In the genomic region with DNA sequence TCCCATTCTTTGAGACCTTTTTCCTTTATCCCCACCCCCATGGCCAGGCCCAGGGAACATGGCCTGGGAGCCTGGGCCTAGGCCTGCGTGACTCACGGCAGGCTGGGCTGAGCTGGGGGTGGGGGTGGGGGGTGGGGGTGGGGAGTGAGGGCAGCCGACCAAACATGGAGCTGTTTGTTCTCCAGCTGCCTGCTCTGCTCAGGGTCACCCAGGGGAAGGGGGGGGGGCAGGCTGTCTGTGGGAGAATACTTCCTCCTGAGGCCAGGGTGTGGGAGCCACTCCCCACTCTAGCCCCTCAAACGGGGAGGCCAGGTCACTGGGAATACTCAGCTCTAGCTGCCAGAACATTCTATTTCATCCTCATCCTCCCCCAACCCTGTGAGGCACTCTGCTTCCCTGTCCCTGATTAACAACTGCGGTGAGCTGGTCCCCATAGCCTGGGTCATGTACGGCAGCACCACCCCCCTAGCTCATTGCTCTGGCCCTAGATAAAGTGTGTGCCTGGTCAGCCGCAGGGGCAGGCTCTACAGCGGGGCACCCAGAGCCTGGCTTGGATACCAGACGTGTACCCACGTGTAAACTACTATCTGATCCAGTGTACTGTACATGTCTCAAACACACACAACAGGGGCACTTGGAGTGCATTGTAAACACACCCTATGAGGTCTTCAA, we compare ENCODE assay signal across 10 mouse cellular contexts. TPM values are rescaled to one million over a fixed set of nuclear protein-coding genes. Genes with fewer than 3 reads are reported as not detected.
DNase-seq lines count a peak whose midpoint lies in the region; ATAC-seq and TF ChIP-seq lines count a peak whose summit lies in the region.
"Had no signal": no experiment of that assay in that cellular context is flagged by ENCODE, and none has a peak within 500 bp of the region (broad histone marks: within the 10 kb centered on the region; RNA-seq: fewer than 3 reads in every experiment).

No protein-coding gene starts in this region.

- WGBS in heart, embryonic 10.5 days = 7% methylated on average over 9 of the region's 10 CpGs
- WGBS in embryonic facial prominence, embryonic 12.5 days = 13% methylated on average over 10 of the region's 10 CpGs
- WGBS in hindbrain, embryonic 16.5 days = 10% methylated on average over 10 of the region's 10 CpGs
- WGBS in midbrain, postnatal 0 days = 10% methylated on average over 9 of the region's 10 CpGs

- peak overlapping the region; percentile 88 for H3K27ac ChIP-seq in heart, embryonic 10.5 days
- 0 out of 2 replicates have a peak overlapping the region, but pooled peaks have one; percentile 50 for H3K27ac ChIP-seq in embryonic facial prominence, embryonic 12.5 days
- 0 out of 2 replicates have a peak overlapping the region, but pooled peaks have one; percentile 11 for H3K27ac ChIP-seq in hindbrain, embryonic 16.5 days (ENCODE audit: low read depth, low read length)
- H3K27ac ChIP-seq in midbrain, postnatal 0 days (ENCODE audit: low read depth, low read length) = peak overlapping the region; percentile 75; the same call in 1 of the 2 replicates

- intact Hi-C loops in heart, postnatal 25 days (cut with DNase I) = no loop called here

- H3K9me3 ChIP-seq in heart, embryonic 10.5 days = no peaks in the 10 kb centered on the region
- H3K9me3 ChIP-seq in embryonic facial prominence, embryonic 12.5 days = no peaks in the 10 kb centered on the region
- H3K9me3 ChIP-seq in hindbrain, embryonic 16.5 days (ENCODE audit: control insufficient read depth, low read length) = no peaks in the 10 kb centered on the region
- no peaks in the 10 kb centered on the region for H3K9me3 ChIP-seq in midbrain, postnatal 0 days (ENCODE audit: low read length)

- no peak overlapping the region for H3K4me2 ChIP-seq in embryonic facial prominence, embryonic 12.5 days (replicated peaks)
- no peak overlapping the region for H3K4me2 ChIP-seq in hindbrain, embryonic 16.5 days (ENCODE audit: low read length)
- no peak overlapping the region for H3K4me2 ChIP-seq in midbrain, postnatal 0 days (ENCODE audit: low read depth, low read length, poor library complexity, severe bottlenecking)

- peaks cover 4% of the 10 kb centered on the region; the same call in 1 of the 2 replicates for H3K27me3 ChIP-seq in heart, embryonic 10.5 days (ENCODE audit: insufficient read depth, poor library complexity, severe bottlenecking)
- no peaks in the 10 kb centered on the region for H3K27me3 ChIP-seq in embryonic facial prominence, embryonic 12.5 days
- H3K27me3 ChIP-seq in hindbrain, embryonic 16.5 days (replicated peaks; ENCODE audit: control insufficient read depth, insufficient read depth, low read length) = no peaks in the 10 kb centered on the region
- H3K27me3 ChIP-seq in midbrain, postnatal 0 days (ENCODE audit: insufficient read depth, low read length) = no peaks in the 10 kb centered on the region

- H3K9ac ChIP-seq in embryonic facial prominence, embryonic 12.5 days = no peak overlapping the region
- peak overlapping the region; percentile 41; the same call in 1 of the 2 replicates for H3K9ac ChIP-seq in hindbrain, embryonic 16.5 days (ENCODE audit: low read depth, low read length)
- H3K9ac ChIP-seq in midbrain, postnatal 0 days (replicated peaks; ENCODE audit: low read length, poor library complexity, severe bottlenecking) = no peak overlapping the region

- ATAC-seq in embryonic facial prominence, embryonic 12.5 days (ENCODE audit: insufficient number of reproducible peaks, insufficient read depth, low FRiP score, low TSS enrichment) = 0 out of 2 replicates have a peak, but pooled peaks have one; percentile 18
- ATAC-seq in hindbrain, embryonic 16.5 days = no peak
- no peak for ATAC-seq in midbrain, postnatal 0 days (ENCODE audit: low FRiP score)

- no peak for TF ChIP-seq CTCF in midbrain, postnatal 0 days (IDR thresholded peaks at IDR 0.05)

- H3K36me3 ChIP-seq in heart, embryonic 10.5 days = peaks cover 8% of the 10 kb centered on the region
- H3K36me3 ChIP-seq in embryonic facial prominence, embryonic 12.5 days = no peaks in the 10 kb centered on the region
- no peaks in the 10 kb centered on the region for H3K36me3 ChIP-seq in hindbrain, embryonic 16.5 days (ENCODE audit: control insufficient read depth, insufficient read depth, low read length)
- no peaks in the 10 kb centered on the region for H3K36me3 ChIP-seq in midbrain, postnatal 0 days (ENCODE audit: insufficient read depth, low read length)

- no peak for DNase-seq in heart, embryonic 10.5 days (ENCODE audit: low spot score)
- no peak for DNase-seq in heart, postnatal 25 days (ENCODE audit: low spot score)
- no peak for DNase-seq in midbrain, postnatal 0 days (ENCODE audit: low spot score)
- no peak for DNase-seq in natural killer cell, adult 2 months (ENCODE audit: low spot score in 2 of 2)
- no peak for DNase-seq in cerebellum, adult 11-12 months
- no peak for DNase-seq in left cerebral cortex, adult 18-20 months (ENCODE audit: low spot score in 2 of 2)
- DNase-seq: thymus, postnatal 36 days had no signal

- H3K4me3 ChIP-seq in heart, embryonic 10.5 days = peak overlapping the region; percentile 41
- no peak overlapping the region for H3K4me3 ChIP-seq in embryonic facial prominence, embryonic 12.5 days
- no peak overlapping the region for H3K4me3 ChIP-seq in hindbrain, embryonic 16.5 days (ENCODE audit: low read length)
- H3K4me3 ChIP-seq in midbrain, postnatal 0 days (ENCODE audit: low read depth, low read length) = no peak overlapping the region

- peaks cover 83% of the 10 kb centered on the region for H3K4me1 ChIP-seq in heart, embryonic 10.5 days
- H3K4me1 ChIP-seq in embryonic facial prominence, embryonic 12.5 days = peaks cover 51% of the 10 kb centered on the region
- H3K4me1 ChIP-seq in hindbrain, embryonic 16.5 days (ENCODE audit: control insufficient read depth, insufficient read depth, low read depth, low read length) = peaks cover 45% of the 10 kb centered on the region
- H3K4me1 ChIP-seq in midbrain, postnatal 0 days (ENCODE audit: insufficient read depth, low read length) = peaks cover 40% of the 10 kb centered on the region

RNA-seq across cellular contexts. Expression of gene Cacna1h, which starts 28.2 kb away (rescaled TPM):
- polyA plus RNA-seq in heart, embryonic 10.5 days (2016; fragmentation: Nextera tagmentation; extraction: Ambion mirVana) = 11.1 and 11.8 TPM in 2 replicates
- 1 to 10 TPM; 6.9 to 7.3 TPM for total RNA-seq in heart, postnatal 25 days (2021)
- polyA plus RNA-seq in embryonic facial prominence, embryonic 12.5 days (2016; fragmentation: Nextera tagmentation; extraction: Ambion mirVana) = 8.7 and 11.9 TPM in 2 replicates
- 5.9 and 6.2 TPM in 2 replicates for polyA plus RNA-seq in hindbrain, embryonic 16.5 days (2015; fragmentation: Nextera tagmentation; extraction: Ambion mirVana)
- total RNA-seq in midbrain, postnatal 0 days (2014; rRNA removed) = 117 and 164 TPM in 2 replicates
- 7.6 and 9.5 TPM in 2 replicates for polyA plus RNA-seq in midbrain, postnatal 0 days (2015; fragmentation: Nextera tagmentation; extraction: Ambion mirVana)
- 10 to 100 TPM; 39.6 to 43.7 TPM for total RNA-seq in left cerebral cortex, adult 18-20 months (2021)
- total RNA-seq: liver, adult 2 months had no signal

RNA-seq across cellular contexts. Expression of gene Tpsg1, which starts 36.3 kb away (rescaled TPM):
- 0.54 TPM in 1 of 2 replicates, not detected in the other for polyA plus RNA-seq in heart, embryonic 10.5 days (2016; fragmentation: Nextera tagmentation; extraction: Ambion mirVana)
- total RNA-seq in heart, postnatal 25 days (2021) = not detected
- 0.31 TPM in 1 of 2 replicates, not detected in the other for polyA plus RNA-seq in embryonic facial prominence, embryonic 12.5 days (2016; fragmentation: Nextera tagmentation; extraction: Ambion mirVana)
- 0.43 and 0.55 TPM in 2 replicates for polyA plus RNA-seq in hindbrain, embryonic 16.5 days (2015; fragmentation: Nextera tagmentation; extraction: Ambion mirVana)
- not detected in 2 replicates for total RNA-seq in midbrain, postnatal 0 days (2014; rRNA removed)
- polyA plus RNA-seq in midbrain, postnatal 0 days (2015; fragmentation: Nextera tagmentation; extraction: Ambion mirVana) = 1.0 and 1.2 TPM in 2 replicates
- not detected for total RNA-seq in left cerebral cortex, adult 18-20 months (2021)
- total RNA-seq: liver, adult 2 months had no signal
- polyA plus RNA-seq: liver, adult 2 months had no signal

RNA-seq across cellular contexts. Expression of gene Tpsb2, which starts 39.3 kb away (rescaled TPM):
- not detected in 2 replicates for polyA plus RNA-seq in heart, embryonic 10.5 days (2016; fragmentation: Nextera tagmentation; extraction: Ambion mirVana)
- total RNA-seq in heart, postnatal 25 days (2021) = 1 to 10 TPM; 1.6 to 2.2 TPM
- polyA plus RNA-seq in embryonic facial prominence, embryonic 12.5 days (2016; fragmentation: Nextera tagmentation; extraction: Ambion mirVana) = not detected in 2 replicates
- polyA plus RNA-seq in hindbrain, embryonic 16.5 days (2015; fragmentation: Nextera tagmentation; extraction: Ambion mirVana) = 0.19 and 2.1 TPM in 2 replicates
- total RNA-seq in midbrain, postnatal 0 days (2014; rRNA removed) = 0.28 and 1.8 TPM in 2 replicates
- polyA plus RNA-seq in midbrain, postnatal 0 days (2015; fragmentation: Nextera tagmentation; extraction: Ambion mirVana) = 0.60 and 1.0 TPM in 2 replicates
- not detected for total RNA-seq in left cerebral cortex, adult 18-20 months (2021)
- total RNA-seq: liver, adult 2 months had no signal
- polyA plus RNA-seq: liver, adult 2 months had no signal

RNA-seq across cellular contexts. Expression of gene Tekt4, which starts 49.1 kb away (rescaled TPM):
- 0.55 and 0.84 TPM in 2 replicates for polyA plus RNA-seq in heart, embryonic 10.5 days (2016; fragmentation: Nextera tagmentation; extraction: Ambion mirVana)
- not detected for total RNA-seq in heart, postnatal 25 days (2021)
- polyA plus RNA-seq in embryonic facial prominence, embryonic 12.5 days (2016; fragmentation: Nextera tagmentation; extraction: Ambion mirVana) = 0.13 and 0.22 TPM in 2 replicates
- polyA plus RNA-seq in hindbrain, embryonic 16.5 days (2015; fragmentation: Nextera tagmentation; extraction: Ambion mirVana) = 1.4 and 1.9 TPM in 2 replicates
- 1.9 and 5.2 TPM in 2 replicates for total RNA-seq in midbrain, postnatal 0 days (2014; rRNA removed)
- polyA plus RNA-seq in midbrain, postnatal 0 days (2015; fragmentation: Nextera tagmentation; extraction: Ambion mirVana) = 2.1 and 2.3 TPM in 2 replicates
- total RNA-seq in left cerebral cortex, adult 18-20 months (2021) = 1 to 10 TPM in 1 of 2 experiments, under 1 TPM in 1; 0.49 to 1.2 TPM
- total RNA-seq: liver, adult 2 months had no signal
- polyA plus RNA-seq: liver, adult 2 months had no signal

RNA-seq across cellular contexts. Expression of gene Tpsab1, which starts 60.0 kb away (rescaled TPM):
- polyA plus RNA-seq in heart, embryonic 10.5 days (2016; fragmentation: Nextera tagmentation; extraction: Ambion mirVana) = not detected in 2 replicates
- under 1 TPM; 0.47 to 0.84 TPM for total RNA-seq in heart, postnatal 25 days (2021)
- not detected in 2 replicates for polyA plus RNA-seq in embryonic facial prominence, embryonic 12.5 days (2016; fragmentation: Nextera tagmentation; extraction: Ambion mirVana)
- polyA plus RNA-seq in hindbrain, embryonic 16.5 days (2015; fragmentation: Nextera tagmentation; extraction: Ambion mirVana) = not detected in 2 replicates
- total RNA-seq in midbrain, postnatal 0 days (2014; rRNA removed) = not detected in 2 replicates
- not detected in 2 replicates for polyA plus RNA-seq in midbrain, postnatal 0 days (2015; fragmentation: Nextera tagmentation; extraction: Ambion mirVana)
- total RNA-seq in left cerebral cortex, adult 18-20 months (2021) = not detected
- total RNA-seq: liver, adult 2 months had no signal
- polyA plus RNA-seq: liver, adult 2 months had no signal

Comparison
In these comparisons a context has a peak if more than half of its experiments do, and no peak if none do; other contexts are left out.
1. H3K27ac ChIP-seq: peak in every context shown above with its lines; median percentile 88 in heart, embryonic 10.5 days; 75 in midbrain, postnatal 0 days; 50 in embryonic facial prominence, embryonic 12.5 days; 11 in hindbrain, embryonic 16.5 days.